Mouse (Mus musculus) thymus, postnatal 0 days (tissue): ENCODE results near the gene Gm37419. TPM values are rescaled to one million over a fixed set of nuclear protein-coding genes. Genes with fewer than 3 reads are reported as not detected.

Experiments
- DNase-seq: peaks from one replicate; pipeline ENCODE4 v3.0.0-alpha.2; 2015; ENCODE audit warnings: low spot score
- polyA plus RNA-seq: library from polyadenylated mRNA; unstranded; fragments of >200 nt; fragmentation: Nextera tagmentation; extraction: Ambion mirVana; gene quantifications from 2 replicates; pipeline ENCODE4 v1.2.1, GENCODE M21; 2015

Gm37419 gene
- polyA plus RNA-seq, result not detected in 2 replicates

DNA sequence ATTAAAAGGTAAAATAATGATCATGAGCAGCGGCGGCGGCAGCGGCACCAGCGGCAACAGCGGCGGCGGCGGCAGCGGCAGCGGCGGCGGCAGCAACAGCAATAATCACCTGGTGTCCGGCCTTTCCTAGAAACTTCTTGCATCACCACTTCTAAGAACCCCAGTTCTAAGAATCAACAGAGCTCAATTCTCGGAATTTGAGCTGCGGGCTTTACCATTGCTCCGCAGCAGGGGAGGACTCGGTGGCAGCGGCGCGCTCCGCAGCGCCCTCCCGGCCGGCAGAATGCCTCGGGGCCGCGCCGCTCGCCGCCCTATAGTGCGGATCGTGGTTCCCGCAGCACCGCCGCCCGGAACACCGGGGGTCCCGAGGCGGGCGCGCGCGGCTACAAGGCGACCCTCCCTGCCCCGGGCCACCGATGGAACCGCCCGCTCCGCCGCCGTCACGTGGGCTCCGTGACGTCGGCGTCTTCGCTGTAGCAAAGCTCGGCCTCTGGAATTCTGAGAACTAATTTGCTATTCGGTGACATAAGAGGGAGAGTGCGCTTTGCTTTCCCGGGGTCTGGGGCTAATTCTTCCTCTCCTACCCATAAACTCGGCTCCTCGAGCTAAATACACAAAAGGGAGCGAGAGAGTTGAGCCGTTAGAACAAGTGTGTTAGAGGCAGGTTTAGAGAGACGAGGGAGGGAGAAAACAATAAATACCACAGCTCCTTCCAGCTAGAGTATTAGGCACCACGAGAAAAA, at the start of gene Gm37419, which contains the start of gene Bcl6:
TSS of gene Gm37419 (plus strand) at position 17 of the 743 bp plus-strand sequence.
TSS of gene Bcl6 (minus strand) at position 387 of the 743 bp plus-strand sequence.
- peak; percentile 90 for DNase-seq

DNA sequence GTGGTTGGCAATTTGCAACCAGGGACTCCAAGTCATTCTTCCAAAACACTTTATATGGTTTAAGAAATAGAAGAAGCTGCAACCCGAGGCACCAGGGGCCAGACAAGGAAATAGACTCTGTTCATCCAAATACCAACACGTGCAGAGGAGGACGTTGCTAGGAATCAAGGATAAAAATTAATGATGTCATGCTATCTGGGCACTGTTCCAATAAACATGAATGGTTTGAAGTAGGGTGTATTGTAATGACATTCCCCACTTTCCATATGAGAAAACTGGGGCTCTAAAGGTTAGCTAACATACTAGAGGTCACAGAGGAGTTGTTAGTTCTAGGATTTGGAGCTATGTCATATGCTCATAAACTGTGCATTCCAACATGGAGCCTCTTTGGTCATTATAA, 43.5 kb upstream of the Gm37419 start:
- DNase-seq, result no peak

DNA sequence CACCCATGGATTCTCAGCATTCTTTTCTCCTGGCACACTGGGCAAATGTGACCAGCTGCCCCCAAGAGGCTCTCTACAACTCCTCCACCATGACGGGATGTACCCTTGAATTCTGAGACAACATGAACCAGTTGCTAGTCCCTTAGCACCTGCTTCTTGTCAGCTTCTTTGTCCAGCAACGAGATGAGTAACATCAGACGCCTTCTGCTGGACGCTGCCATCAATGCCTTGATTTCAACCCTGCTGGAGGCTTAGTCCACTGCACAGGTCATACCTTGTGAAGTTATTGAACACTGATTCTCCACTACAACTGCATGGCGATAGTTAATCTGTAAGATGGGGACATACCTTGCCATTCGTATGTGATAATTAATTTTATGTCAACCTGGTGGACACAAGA, 40.6 kb upstream of the Gm37419 start:
- DNase-seq, result no peak

DNA sequence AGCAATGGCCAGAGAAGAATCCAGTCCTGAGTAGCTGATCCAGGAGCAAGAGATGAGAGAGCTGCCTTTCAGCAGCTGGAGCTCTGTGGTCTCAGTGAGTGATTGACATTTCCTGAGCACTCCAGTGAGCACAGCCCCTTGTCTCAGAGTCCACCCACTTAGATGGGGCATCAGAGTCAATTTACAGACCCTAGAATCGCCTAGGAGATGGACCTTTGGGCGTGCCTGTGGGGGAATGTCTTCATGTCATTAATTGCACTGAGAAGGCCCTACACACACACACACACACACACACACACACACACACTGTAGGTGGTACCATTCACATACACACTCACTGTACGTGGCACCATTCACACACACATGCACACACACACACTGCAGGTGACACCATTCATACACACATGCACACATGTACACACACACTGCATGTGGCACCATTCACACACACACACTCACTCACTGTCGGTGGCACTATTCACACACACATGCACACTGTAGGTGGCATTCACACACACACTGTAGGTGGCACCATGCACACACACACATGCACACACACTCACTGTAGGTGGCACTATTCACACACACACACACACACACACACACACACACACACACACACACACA, 36.1 kb upstream of the Gm37419 start:
- DNase-seq, result no peak

DNA sequence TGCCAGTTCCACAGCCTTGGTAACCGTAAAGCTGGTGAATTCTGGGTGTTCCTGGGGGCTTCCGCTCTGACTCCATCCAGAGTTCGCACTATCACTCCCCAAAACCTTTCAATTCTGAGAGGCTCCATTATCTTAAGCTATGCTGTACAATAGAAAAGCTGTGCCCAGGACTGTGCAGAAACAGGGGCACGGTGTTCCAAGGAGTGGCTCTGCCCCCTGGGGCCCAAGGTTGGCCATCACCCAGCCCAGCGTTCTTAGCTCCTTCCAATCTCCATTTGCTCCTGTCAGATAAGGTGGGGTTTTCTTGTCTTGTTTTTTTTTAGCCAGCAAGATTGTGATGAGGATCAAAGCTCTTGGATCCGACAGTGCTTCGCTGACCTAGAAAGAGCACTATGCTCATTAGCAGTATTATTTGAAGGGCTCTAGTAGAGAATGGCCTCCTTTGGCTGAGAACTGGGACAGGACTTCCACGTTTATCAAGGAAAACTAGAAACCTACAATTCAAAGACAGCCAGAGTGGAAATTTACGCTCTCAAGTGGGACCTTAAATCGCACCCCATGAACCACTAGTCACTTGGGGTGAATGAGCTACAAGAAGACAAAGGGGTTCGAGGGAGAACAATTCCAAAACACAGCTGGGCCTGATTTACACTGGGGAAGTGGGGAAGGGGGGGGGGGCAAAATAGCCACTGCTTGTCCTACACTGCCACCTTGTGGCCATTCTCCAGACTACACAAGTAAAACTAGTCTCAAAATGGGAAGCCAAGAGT, 34.9 kb upstream of the Gm37419 start:
- peak; percentile 45 for DNase-seq

DNA sequence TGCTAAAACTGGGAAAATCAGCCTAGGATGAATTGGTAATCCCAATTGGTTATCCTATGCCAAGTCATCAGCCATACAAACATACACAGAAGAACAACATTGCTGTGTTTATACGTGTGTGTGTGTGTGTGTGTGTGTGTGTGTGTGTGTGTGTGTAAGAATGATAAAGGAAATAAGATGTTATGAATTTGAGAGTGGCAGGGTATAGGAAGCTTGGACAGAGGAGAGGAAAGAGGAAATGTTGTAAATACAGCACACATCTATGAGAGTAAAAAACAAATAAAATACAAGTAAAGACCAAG, 34.4 kb upstream of the Gm37419 start:
- DNase-seq, result no peak

DNA sequence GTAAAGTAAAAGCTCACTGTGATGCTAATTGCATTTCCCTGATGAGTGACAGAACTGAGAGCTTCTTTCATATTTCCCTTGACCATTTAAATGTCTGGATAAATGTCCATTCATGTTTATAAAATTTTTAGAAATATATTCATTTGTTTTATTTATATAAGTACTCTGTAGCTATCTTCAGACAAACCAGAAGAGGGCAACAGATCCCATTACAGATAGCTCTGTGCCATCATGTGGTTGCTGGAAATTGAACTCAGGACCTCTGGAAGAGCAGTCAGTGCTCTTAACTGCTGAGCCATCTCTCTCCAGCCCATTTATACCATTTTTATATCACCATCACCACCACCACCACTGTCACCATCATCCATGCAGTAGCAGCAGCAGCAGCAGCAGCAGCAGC, 29.3 kb upstream of the Gm37419 start:
- DNase-seq, result no peak

DNA sequence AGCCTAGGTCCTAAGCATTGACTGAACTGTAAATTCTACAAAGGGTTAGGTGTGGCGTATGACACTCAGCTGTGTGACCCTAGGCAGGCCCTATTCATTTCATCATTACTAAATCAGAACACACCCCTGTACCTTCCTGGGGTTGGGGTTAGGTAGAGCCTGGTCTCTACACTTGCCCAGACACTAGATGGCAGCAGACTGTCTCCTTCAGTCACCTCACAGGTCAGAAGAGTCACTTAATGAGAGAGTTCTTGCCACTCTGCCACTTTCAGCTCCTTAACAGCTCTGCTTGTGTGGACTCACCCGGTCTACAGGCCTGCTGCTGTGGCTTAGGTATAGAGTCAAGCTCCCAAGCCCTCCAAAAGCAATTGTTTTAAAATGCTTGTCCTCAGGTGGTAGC, 25.9 kb upstream of the Gm37419 start:
- peak; percentile 64 for DNase-seq

DNA sequence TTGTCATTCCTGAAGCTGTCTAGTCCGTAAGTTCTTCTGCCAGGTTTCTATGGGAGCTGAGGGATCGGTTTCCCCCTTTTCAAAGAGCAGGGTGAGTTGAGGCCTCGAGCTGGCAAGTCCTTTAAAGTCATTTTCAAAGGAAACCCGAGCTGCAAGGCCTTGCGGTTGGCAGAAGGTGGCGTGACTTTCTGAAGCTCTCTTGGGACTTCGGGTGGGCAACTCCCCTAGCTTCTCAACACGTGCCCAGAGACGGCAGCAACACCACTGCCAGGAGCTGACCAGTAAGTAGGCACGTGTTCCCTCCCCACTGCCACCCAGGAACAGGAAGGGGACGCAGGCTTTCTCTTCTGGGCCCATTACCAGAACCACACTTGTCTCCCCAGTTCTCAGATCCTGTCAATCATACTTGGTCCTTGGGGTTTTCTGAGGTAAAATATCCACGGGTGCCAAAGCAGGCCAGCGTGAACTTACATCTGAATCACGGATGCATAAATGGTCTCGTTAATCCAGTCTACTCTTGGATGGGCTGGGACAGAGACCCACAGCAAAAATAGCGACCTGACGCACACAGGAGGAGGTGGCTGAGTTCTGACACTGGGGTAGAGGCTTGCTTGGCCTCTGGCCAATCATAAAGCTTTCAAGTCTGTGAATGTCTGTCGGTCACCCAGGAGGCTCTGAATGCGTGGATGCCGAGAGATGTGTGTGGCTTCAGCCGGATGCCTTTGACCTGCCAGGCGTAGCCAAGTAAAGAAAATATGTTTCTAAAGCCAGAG, 24.2 kb upstream of the Gm37419 start:
- DNase-seq, result peak; percentile 2

DNA sequence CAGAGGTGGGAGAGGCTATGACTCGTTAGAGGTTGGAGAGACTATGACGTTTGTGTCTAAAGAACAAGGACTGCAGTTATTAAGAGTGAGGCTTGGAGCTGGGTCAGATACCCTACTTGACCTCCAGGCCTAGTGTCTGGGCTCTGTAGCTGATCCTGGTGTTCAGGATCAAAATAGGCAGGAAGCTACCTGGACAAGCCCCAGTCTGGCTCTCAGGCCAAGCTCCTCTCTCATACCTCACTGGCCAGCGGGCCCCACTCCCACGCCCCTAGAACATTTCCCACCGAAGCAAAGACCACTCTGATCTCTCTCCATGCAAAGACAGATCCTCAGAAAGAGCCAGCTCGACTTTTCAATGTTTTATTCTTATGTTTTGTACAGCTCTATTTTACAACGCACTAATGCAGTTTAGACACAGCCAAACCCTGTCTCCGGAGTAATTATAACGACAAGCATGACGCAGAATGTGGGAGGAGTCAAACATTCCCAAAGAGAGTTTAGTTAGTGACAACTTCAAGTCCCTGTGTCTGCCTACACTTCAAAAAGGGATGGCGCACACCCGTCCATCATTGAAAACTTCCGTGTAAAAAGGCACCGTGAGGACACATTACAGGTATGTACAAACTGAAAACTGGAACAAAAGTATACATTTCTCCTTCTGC, 23.4 kb upstream of the Gm37419 start:
- DNase-seq, result peak; percentile 2

DNA sequence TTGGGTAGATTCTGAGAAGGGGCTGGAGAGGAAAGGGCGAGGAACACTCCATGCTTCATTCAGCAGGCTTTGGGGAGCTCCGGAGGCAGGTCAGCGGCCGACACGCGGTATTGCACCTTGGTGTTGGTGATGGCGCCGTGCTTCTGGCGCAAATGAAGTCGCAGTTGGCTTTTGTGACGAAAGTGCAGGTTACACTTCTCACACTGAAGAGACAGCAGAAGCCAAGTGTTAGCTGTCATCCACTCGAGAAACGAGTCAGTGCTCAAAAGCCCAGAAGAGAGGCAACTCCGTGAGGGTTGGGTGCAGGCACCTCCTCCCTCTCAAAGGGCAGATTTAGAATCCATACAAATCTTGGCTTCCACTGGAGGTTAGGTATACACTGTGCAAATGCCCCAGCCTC, 22.2 kb upstream of the Gm37419 start:
- DNase-seq, result no peak

DNA sequence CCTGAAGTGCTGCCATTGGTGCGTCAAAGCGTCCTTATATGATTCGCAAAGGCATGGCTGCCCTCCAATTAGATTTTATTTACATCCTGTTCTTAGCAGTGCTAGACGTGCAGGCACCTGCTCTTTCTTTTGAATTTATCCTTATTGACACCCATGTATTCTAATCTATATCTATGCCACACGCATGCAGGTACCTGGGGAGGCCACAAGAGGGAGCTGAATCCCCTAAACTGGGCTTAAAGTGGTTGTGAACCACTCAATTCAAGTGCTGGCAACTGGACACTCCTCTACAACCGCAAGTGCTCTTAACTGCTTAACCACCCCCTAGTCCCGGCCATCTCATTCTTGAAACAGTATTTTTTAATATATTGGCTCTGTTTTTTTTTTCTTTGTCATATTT, 21.0 kb upstream of the Gm37419 start:
- peak; percentile 39 for DNase-seq

DNA sequence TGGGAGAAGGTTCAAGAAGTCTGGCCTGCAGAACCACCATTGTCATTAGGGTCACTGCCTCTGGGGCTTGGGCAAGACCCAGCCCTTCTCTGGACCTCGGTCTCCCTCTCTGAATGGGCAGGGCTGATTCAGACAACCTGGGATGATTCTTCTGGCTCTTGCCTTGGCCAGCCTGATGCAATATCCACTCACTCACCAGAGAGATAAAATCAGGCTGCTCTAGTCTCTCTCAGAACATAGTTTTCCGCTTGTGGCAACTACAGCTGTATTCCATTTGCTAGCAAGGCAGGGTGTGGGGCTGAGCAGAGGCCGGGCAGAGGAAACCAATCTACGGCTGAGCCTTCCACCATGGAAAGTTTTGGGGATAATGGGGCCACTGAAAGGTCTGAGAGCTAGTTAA, 19.4 kb upstream of the Gm37419 start:
- no peak for DNase-seq

DNA sequence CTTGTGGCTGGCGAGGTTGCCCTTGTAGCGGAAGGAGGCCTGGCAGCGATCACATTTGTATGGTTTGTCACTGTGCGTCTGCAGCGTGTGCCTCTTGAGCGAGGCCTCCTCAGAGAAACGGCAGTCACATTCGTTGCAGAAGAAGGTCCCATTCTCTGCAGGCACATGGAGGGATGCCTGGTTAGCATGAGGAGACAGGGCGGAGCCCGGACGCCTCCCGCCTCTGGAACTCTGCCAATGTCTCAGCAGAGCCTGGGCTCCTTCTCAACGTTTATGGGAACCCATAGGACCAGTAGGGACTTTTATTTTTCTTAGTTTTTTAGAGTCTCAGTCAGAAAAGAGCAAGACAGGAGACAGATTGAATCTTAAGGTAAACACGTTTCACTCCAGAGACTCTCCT, 18.4 kb upstream of the Gm37419 start:
- DNase-seq, result no peak

DNA sequence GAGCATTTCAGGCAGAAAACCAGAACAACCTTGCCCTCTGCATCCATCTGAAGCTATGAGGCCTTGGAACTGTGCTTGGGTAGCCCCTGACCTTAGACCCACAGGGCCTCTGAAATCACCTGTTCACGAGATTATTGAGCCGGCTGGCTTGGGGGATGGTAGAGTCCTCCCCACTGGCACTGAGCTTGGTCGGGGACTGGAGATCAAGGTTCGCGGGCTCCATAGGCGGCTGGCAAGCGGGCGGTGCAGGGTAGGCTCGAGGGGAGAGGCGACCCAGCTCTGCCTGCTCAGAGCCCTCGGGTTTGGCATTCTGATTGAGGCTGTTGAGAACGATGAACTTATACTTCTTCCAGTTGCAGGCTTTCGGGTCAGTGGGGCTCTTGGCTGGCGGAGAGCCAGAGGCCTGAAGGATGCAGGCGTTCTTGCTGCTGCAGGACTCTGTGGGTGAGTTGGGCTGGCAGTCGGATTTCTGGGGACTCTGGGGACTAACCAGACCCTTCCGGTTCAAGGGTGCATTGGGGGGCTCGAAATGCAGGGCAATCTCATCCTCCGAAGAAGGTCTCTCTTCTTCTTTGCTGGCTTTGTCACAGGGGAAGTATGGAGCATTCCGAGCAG, 16.0 kb upstream of the Gm37419 start:
- peak; percentile 1 for DNase-seq

DNA sequence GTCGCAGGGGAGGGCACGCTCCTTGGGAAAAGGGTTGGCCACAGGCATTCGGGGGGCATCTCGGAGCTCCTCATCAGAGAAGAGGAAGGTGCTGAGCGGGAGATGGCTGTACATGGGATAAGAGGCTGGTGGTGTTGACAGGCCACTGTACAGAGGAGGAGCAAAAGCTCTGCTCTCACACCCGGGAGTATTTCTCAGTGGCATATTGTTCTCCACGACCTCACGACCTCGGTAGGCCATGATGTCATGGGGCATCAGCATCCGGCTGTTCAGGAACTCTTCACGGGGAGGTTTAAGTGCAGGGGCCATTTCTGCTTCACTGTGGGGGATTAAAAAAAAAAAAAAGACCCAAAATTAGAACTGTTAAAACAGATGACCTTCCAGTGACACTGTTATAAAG, 15.4 kb upstream of the Gm37419 start:
- no peak for DNase-seq

DNA sequence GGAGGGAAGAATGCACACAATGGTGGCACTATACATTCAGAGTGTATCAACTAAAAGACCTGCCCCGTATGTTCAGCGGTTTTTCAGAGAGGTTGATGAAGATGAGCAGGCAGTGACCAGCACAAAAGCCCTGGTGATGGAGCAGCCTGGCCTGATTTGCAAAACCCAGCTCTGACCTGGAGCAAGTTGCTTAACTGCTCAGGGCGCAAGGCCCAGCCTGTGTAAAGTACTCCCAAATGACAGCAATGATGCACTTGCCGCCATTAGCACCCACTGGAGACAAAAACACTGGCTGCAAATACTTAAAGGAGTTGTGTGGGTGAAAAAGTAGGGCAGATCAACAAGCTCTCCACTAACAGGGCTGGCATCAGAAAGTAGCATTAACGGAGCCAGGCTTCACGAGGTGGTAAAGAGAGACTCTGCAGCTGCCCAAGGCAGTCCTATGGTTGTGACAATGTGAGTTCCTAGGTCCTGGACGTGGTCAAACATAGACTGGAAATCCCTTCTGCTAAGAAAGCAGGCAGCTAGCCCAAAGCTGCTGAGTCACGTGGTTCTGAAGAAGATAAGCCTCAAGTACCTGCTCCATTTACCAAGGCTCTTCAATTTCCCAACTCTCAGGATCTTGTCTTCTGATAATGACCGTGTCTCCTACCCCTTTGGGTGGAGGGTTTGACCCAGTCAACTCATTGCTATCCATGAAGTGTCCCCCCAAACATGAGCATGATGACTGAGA, 14.5 kb upstream of the Gm37419 start:
- DNase-seq, result no peak

DNA sequence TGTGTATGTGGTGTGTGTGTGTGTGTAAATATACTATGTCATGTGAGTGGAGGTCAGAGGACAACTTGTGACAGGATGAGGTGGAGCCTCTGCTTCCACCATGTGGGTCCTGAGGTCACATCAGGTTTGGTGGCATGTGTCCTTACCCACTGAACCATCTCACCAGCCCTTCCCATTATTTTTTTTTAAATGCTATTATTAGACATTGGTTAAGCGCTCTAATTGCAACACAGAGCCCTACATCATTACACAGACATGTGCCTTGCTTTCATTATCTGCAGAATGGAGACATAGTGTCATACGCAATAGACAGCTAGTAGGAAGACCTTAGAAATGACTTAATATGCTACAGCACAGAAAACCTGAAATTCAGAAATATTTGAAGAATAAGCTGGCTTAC, 12.1 kb upstream of the Gm37419 start:
- DNase-seq, result no peak

DNA sequence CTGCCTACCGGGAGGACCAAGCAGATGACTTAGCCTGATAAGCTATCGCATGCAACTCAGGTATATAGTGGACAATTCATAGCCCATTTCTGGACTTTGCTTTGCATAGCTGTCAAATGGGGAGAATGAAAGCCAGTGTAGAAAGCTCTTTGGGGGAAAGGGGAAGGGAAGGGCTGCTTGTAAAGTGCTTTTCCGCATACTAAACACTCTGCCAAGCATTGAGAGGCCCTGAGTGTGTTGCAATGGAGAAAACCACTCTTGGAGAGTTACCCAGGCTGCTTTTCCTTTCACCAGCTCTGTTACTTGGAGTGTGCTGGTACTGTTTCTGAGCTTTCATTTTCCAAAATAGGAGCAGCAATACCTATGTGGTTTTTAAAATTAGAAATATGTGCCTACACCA, 10.6 kb upstream of the Gm37419 start:
- DNase-seq, result no peak

DNA sequence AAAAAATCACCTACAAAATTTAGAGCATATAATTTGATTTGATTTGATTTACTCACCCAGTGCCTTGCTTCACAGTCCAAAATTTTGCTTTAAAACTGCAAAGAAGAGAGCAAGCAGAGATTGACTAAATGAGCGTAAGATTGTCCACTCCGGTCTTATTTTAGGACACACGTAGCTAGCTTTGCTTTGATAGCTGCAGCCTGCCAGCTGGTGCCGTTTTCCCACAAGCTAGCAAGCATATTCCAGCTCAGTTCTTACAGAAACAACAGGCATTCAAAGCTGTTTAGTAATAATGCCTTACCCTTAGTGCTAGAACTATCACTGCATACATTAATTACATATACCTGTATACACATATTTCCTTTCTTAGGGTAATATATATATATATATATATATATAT, 9.8 kb upstream of the Gm37419 start:
- no peak for DNase-seq
